Mouse (Mus musculus): ENCODE measurements at regions not wholly inside any gene's neighbourhood (a gene's known extent, or its start where the extent isn't known, plus 50 kb on each side); places are given as distances from the start of the nearest gene placed in this dataset.
"Not testable (repeated sequence)": the region's sequence is repeated elsewhere in the genome, so short reads cannot be mapped to it uniquely, and the experiment has no call there.

- not testable (repeated sequence) for DNase-seq (ENCODE audit: low read depth)
Observed at GRCm38 (mm10) chrX:103129347-103129746, 57.1 kb downstream of the Nap1l2 start.

- TF ChIP-seq POLR2A (IDR thresholded peaks at IDR 0.05; ENCODE audit: borderline replicate concordance, extremely low read depth, insufficient read depth, insufficient read length, poor library complexity, severe bottlenecking) (no peak), CTCF (IDR thresholded peaks at IDR 0.05; ENCODE audit: borderline replicate concordance, extremely low read depth, insufficient read depth, insufficient read length) (peak; percentile 53; the same call in 1 of the 2 replicates)
- DNase-seq (ENCODE audit: low read depth): peak; percentile 71
Observed at GRCm38 (mm10) chrX:103109181-103109580, 77.3 kb downstream of the Nap1l2 start.

- not testable (repeated sequence) for DNase-seq (ENCODE audit: low read depth)
Observed at GRCm38 (mm10) chrX:103067730-103068621, 118.5 kb downstream of the Nap1l2 start.

GRCm38 (mm10) chrX:103067107-103067506 is 119.3 kb downstream of the Nap1l2 start:
- DNase-seq (ENCODE audit: low read depth): not testable (repeated sequence)

GRCm38 (mm10) chrX:103026256-103027028 is 98.3 kb downstream of the 1700018G05Rik start:
- peak; percentile 83 for DNase-seq (ENCODE audit: low read depth)
- TF ChIP-seq POLR2A (IDR thresholded peaks at IDR 0.05; ENCODE audit: borderline replicate concordance, extremely low read depth, insufficient read depth, insufficient read length, poor library complexity, severe bottlenecking) (no peak), CTCF (IDR thresholded peaks at IDR 0.05; ENCODE audit: borderline replicate concordance, extremely low read depth, insufficient read depth, insufficient read length) (no peak)

- peak; percentile 29; the same call in 1 of the 2 replicates for TF ChIP-seq CTCF (IDR thresholded peaks at IDR 0.05; ENCODE audit: borderline replicate concordance, extremely low read depth, insufficient read depth, insufficient read length)
- DNase-seq (ENCODE audit: low read depth): peak; percentile 40
Observed at GRCm38 (mm10) chrX:103025495-103025894, 97.3 kb downstream of the 1700018G05Rik start.

- DNase-seq (ENCODE audit: low read depth): not testable (repeated sequence)
Observed at GRCm38 (mm10) chrX:103013425-103014057, 85.4 kb downstream of the 1700018G05Rik start.

- DNase-seq (ENCODE audit: low read depth): not testable (repeated sequence)
Observed at GRCm38 (mm10) chrX:103012298-103013243, 84.4 kb downstream of the 1700018G05Rik start.

- not testable (repeated sequence) for DNase-seq (ENCODE audit: low read depth)
Observed at GRCm38 (mm10) chrX:102993956-102994355, 65.8 kb downstream of the 1700018G05Rik start.

All from brain, embryonic 14.5 days (tissue).